Mouse (Mus musculus) urinary bladder, adult 2 months (tissue): Measurements from ENCODE around the gene Gnao1. TPM values are rescaled to one million over a fixed set of nuclear protein-coding genes. Genes with fewer than 3 reads are reported as not detected.

Source experiments
- DNase-seq: peaks from one replicate; pipeline ENCODE4 v3.0.0; 2022; ENCODE audit warnings: low spot score
- polyA plus RNA-seq: library from polyadenylated mRNA; depleted of rRNA; stranded (reverse); fragments of >200 nt; gene quantifications from 2 replicates; pipeline ENCODE4 v1.2.3, GENCODE M21; 2012

The Gnao1 gene
- polyA plus RNA-seq, 1 experiment: 45.3 TPM

- no peak for DNase-seq
These were observed 131.9 kb downstream of the Gnao1 start for GRCm38 (mm10) chr8:93941636-93942054.

- no peak for DNase-seq
These were observed 136.0 kb downstream of the Gnao1 start for GRCm38 (mm10) chr8:93945781-93946180.

- no peak for DNase-seq
These were observed 136.6 kb downstream of the Gnao1 start for GRCm38 (mm10) chr8:93946397-93946796.

DNA sequence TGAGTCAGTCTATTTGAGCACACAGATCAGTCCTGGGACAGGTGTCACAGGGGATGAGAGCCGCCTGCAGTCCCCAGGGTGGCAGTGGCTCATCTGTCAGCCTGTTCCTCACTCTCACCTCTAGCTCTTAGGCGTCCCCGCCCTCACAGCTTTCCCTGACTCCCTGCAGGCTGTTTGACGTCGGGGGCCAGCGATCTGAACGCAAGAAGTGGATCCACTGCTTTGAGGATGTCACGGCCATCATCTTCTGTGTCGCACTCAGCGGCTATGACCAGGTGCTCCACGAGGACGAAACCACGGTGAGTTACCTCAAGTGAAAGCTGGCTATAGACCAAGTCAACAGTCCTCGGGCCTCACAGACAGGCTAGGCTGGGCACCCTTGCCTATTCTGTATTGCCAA lies 140.4 kb downstream of the Gnao1 start:
- no peak for DNase-seq

GRCm38 (mm10) chr8:93952511-93952910 lies 142.7 kb downstream of the Gnao1 start:
- no peak for DNase-seq

DNA sequence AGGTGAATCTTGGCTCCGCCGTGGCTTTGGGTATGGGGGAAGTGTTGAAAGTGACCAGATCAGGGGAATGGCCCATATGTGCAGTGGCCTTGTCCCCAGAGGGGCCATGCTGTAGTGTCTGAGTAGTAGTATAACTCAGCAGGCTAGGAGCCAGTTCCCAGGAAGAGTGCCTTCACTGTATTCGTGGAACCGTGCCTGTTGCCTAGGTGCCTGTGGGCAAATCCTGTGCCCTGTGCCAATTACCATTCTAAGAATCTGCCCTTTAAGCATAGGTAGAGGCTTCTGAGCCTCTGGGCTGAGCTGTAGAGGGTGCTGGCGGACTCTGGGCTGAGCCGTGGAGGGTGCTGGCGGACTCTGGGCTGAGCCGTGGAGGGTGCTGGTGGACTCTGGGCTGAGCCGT lies 148.6 kb downstream of the Gnao1 start:
- no peak for DNase-seq

- DNase-seq: no peak
These were observed 151.1 kb downstream of the Gnao1 start for GRCm38 (mm10) chr8:93960909-93961308.

GRCm38 (mm10) chr8:93968293-93968692 lies 158.5 kb downstream of the Gnao1 start:
- no peak for DNase-seq

DNA sequence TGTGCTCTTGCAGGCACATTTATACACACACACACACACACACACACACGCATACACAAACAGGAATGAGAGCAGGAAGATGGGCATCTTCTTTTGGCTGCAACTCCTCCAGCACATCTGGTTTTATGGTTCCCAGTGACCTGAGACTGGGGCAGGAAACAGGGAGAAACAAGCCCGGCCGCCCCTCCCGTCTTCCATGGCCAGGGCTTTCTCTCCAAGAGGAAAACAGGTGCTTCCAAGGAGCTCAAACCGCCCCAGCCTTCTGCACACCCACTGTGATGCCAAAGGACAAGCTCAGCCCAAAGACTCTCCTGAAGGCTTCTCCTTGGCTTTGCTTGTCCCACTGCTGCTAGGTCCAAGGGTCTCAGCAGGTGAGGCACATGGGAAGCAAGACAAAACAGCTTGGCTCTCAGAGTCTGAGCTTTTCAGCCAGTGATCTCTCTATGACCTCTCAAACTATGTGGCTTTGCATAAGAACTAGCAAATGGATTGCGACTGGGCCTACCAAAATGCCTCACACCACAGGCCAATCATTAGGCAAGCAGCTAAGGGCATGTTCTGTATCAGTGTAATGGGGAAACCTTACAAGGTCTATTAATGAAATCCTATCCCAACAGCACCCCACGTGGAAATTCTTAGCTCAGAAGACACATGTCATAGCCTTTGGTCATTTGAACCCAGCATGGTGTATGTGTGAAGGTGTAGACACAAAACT lies 160.0 kb downstream of the Gnao1 start:
- DNase-seq: no peak

DNA sequence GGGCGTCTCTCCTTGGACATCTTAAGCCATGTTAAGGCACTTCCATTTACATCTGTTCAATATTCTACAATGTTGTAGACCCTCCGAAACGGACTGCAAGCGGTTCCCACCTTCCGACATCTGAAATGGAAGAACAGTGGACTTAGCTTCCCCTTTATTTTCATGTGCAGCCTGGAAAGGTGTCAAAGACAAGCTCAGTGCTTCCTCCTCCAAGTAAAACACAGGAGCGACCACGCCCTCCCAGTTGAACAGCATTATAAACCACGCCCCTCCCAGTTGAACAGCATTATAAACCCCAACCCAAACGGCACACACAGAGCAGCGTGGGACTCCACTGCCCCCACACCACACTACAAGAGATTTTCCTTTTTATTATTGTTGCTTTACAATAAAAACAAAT lies 161.7 kb downstream of the Gnao1 start:
- DNase-seq: no peak

- no peak for DNase-seq
These were observed 162.4 kb downstream of the Gnao1 start for GRCm38 (mm10) chr8:93972211-93972610.

DNA sequence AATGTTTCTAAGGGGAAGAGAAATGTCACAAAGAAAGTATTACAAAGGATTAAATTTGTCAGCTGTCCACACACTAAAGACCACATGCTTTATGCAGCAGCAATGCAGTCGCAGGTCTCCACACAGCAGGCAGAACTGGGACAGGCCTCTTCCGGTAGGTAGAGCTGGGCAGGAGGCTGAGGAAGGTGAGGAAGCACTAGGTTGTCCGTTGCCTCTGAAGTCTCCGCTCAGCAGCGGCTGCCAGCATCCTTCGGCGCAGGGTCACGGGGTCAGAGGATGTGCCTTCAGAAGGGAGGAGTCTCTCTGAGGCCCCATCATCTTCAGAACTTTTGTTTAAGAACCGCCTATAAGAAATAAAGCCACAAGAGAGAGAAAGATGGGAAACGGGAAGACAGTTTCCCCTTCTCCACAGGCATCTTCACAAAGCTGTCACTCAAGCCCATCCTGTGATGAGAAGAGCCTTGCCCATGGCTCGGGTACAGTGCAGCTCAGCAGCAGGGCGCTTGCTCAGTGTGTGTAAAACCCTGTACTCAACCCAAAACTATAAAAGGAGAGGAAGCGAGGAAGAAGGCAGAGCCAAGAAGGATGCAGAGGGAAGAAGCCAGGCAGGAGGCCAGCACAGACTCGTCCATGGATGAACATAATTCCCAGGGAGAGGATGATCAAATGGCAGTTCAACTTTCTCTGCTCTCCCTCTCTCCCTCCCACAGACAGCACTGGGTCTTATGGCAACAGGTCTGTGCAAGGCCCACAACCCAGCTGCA lies 163.4 kb downstream of the Gnao1 start:
- no peak for DNase-seq

- no peak for DNase-seq
These were observed 164.1 kb downstream of the Gnao1 start for GRCm38 (mm10) chr8:93973831-93974375.

GRCm38 (mm10) chr8:93974602-93975186 lies 164.9 kb downstream of the Gnao1 start:
- DNase-seq: no peak

- DNase-seq: no peak
These were observed 165.6 kb downstream of the Gnao1 start for GRCm38 (mm10) chr8:93975358-93975757.

DNA sequence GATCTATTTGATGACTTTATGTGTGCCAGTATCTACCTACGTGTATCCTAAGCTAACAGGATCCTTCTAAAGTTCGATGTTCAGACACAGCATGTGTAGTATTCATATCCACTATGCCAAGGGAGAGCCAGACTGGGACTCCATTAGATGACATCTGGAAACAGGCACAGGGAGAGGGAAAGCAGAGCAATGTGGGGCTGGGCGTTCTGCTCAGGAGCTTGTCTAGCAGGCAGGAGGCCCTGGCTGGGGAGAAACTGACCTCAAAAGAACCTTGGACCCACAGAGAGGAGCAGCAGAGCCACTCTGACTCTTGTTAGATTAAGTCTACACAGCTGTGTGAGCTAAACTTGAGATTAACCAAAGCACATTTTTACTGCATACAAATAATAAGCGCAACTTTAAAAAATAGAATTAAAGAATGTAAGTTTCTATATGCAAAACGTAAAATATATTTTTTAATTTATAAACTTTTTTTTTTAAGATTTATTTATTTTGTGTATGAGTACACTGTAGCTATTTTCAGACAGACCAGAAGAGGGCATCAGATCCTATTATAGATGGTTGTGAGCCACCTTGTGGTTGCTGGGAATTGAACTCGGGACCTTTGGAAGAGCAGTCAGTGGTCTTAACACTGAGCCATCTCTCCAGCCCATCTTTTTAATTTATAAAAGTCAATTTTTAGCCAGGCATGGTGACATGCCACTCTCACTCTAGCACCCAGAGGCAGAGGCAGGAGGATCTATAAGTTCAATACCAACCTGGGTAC lies 166.9 kb downstream of the Gnao1 start:
- DNase-seq: peak; percentile 10

DNA sequence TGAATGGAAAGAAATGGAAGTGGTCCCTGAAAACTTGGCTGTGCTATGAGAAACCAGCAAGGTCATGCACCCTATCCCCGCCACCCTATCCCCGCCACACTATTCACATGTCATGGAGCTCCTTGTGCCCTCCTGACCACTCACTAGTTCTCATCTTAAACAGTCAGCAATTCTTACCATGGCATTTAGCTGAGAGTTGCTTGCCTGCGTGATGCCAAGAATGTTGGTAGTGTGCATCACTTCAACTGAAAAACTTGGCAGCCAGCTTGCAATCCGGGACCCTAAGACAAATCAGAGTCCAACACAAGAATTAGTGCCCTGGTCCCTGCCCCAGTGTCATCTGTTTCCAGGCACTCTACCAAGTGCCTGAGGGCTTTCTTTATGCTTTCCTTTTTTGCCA lies 170.4 kb downstream of the Gnao1 start:
- DNase-seq: no peak

DNA sequence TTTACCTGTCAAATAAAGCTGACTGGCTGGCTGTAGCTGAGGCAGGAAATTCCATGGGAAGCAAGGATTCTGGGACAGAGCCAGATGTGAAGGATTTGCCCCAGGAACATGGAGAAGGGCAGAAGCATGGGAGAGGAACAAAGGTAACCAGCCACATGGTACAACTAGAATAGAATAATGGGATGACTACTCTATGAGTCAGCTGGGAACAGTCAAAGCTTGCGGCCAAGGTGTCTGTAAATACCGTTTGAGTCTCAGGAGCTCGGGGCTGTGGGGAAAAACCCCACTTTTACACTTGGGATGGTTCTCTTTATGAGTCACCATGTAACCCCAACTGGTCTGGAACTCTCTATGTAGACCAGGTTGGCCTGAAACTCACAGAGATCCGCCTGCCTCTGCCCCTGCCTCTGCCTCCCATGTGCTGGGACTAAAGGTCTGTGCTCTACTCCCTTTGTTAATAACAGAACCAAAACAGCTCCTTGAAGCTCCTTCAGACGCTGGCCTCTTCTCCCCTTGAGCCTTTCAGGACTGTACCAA lies 172.0 kb downstream of the Gnao1 start:
- no peak for DNase-seq

DNA sequence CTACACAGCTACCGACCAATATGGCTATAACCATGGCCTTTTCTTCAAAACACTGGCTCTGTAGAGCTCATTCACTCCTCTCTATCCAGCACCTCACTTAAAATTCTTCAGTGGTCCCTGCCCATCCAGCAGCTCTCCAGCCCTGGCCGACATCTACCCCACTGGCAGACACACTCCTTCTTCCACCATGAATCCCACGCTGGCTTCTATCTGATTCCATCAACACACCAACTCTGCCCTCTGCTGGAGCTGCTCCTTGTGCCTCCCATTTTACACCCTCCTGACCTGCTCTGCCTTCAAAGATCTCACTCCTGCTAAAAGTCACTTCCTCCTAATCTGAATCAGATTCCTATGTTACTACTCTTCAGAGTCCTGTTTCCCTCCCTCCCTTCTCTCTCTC lies 174.1 kb downstream of the Gnao1 start:
- no peak for DNase-seq

- no peak for DNase-seq
These were observed 175.0 kb downstream of the Gnao1 start for GRCm38 (mm10) chr8:93984731-93985130.

GRCm38 (mm10) chr8:93989739-93990138 lies 180.0 kb downstream of the Gnao1 start:
- DNase-seq: no peak

- DNase-seq: no peak
These were observed 189.2 kb downstream of the Gnao1 start for GRCm38 (mm10) chr8:93998961-93999360.
